Mouse (Mus musculus): ENCODE measurements around the gene Nceh1.

Gene Nceh1

GRCm38 (mm10) chr3:27227629-27228453 lies 45.1 kb downstream of the Nceh1 start:
- in situ Hi-C loops (cut with MboI, MseI), result loop anchor here (25.0 kb wide), 1 partner anchor 541 kb away; no protein-coding TSS in a partner anchor

- in situ Hi-C loops (cut with MboI, MseI), result loop anchor here (25.0 kb wide), 1 partner anchor 541 kb away; no protein-coding TSS in a partner anchor
Measured at GRCm38 (mm10) chr3:27228530-27229309, 46.0 kb downstream of the Nceh1 start.

GRCm38 (mm10) chr3:27233361-27233760 lies 50.6 kb downstream of the Nceh1 start:
- in situ Hi-C loops (cut with MboI, MseI), result loop anchor here (25.0 kb wide), 1 partner anchor 546 kb away; no protein-coding TSS in a partner anchor

- in situ Hi-C loops (cut with MboI, MseI), result loop anchor here (25.0 kb wide), 1 partner anchor 547 kb away; no protein-coding TSS in a partner anchor
Measured at GRCm38 (mm10) chr3:27233841-27234240, 51.1 kb downstream of the Nceh1 start.

- in situ Hi-C loops (cut with MboI, MseI), result loop anchor here (25.0 kb wide), 1 partner anchor 548 kb away; no protein-coding TSS in a partner anchor
Measured at GRCm38 (mm10) chr3:27234976-27235375, 52.2 kb downstream of the Nceh1 start.

- in situ Hi-C loops (cut with MboI, MseI), result loop anchor here (25.0 kb wide), 1 partner anchor 550 kb away; no protein-coding TSS in a partner anchor
Measured at GRCm38 (mm10) chr3:27237226-27237625, 54.5 kb downstream of the Nceh1 start.

GRCm38 (mm10) chr3:27238563-27238962 lies 55.8 kb downstream of the Nceh1 start:
- in situ Hi-C loops (cut with MboI, MseI), result loop anchor here (25.0 kb wide), 1 partner anchor 551 kb away; no protein-coding TSS in a partner anchor

GRCm38 (mm10) chr3:27239568-27239967 lies 56.8 kb downstream of the Nceh1 start:
- in situ Hi-C loops (cut with MboI, MseI), result loop anchor here (25.0 kb wide), 1 partner anchor 552 kb away; no protein-coding TSS in a partner anchor

- in situ Hi-C loops (cut with MboI, MseI), result loop anchor here (5.0 to 25.0 kb wide), 2 partner anchors 60 to 555 kb away; partner anchors contain the start of gene Nceh1
Measured at GRCm38 (mm10) chr3:27241864-27242263, 59.1 kb downstream of the Nceh1 start.

GRCm38 (mm10) chr3:27246166-27246565 lies 63.4 kb downstream of the Nceh1 start:
- in situ Hi-C loops (cut with MboI, MseI), result loop anchor here (25.0 kb wide), 1 partner anchor 559 kb away; no protein-coding TSS in a partner anchor

GRCm38 (mm10) chr3:27247785-27248184 lies 65.0 kb downstream of the Nceh1 start:
- in situ Hi-C loops (cut with MboI, MseI), result loop anchor here (25.0 kb wide), 1 partner anchor 560 kb away; no protein-coding TSS in a partner anchor

- in situ Hi-C loops (cut with MboI, MseI), result loop anchor here (25.0 kb wide), 1 partner anchor 562 kb away; no protein-coding TSS in a partner anchor
Measured at GRCm38 (mm10) chr3:27249030-27249429, 66.3 kb downstream of the Nceh1 start.

- in situ Hi-C loops (cut with MboI, MseI), result loop anchor here (25.0 kb wide), 1 partner anchor 461 kb away; the partner anchor contains the start of gene Fndc3b
Measured at GRCm38 (mm10) chr3:27250936-27251335, 68.2 kb downstream of the Nceh1 start.

- in situ Hi-C loops (cut with MboI, MseI), result loop anchor here (25.0 kb wide), 1 partner anchor 454 kb away; the partner anchor contains the start of gene Fndc3b
Measured at GRCm38 (mm10) chr3:27258461-27258860, 75.7 kb downstream of the Nceh1 start.

GRCm38 (mm10) chr3:27260393-27260792 lies 77.6 kb downstream of the Nceh1 start:
- in situ Hi-C loops (cut with MboI, MseI), result loop anchor here (10.0 to 25.0 kb wide), 2 partner anchors 204 to 452 kb away; partner anchors contain the start of gene Fndc3b

GRCm38 (mm10) chr3:27267327-27267726 lies 84.6 kb downstream of the Nceh1 start:
- in situ Hi-C loops (cut with MboI, MseI), result loop anchor here (10.0 to 25.0 kb wide), 2 partner anchors 197 to 445 kb away; partner anchors contain the start of gene Fndc3b

- in situ Hi-C loops (cut with MboI, MseI), result loop anchor here (10.0 to 25.0 kb wide), 2 partner anchors 197 to 444 kb away; partner anchors contain the start of gene Fndc3b
Measured at GRCm38 (mm10) chr3:27267887-27268286, 85.1 kb downstream of the Nceh1 start.

- in situ Hi-C loops (cut with MboI, MseI), result loop anchor here (10.0 to 25.0 kb wide), 2 partner anchors 196 to 443 kb away; partner anchors contain the start of gene Fndc3b
Measured at GRCm38 (mm10) chr3:27269151-27269550, 86.4 kb downstream of the Nceh1 start.

- in situ Hi-C loops (cut with MboI, MseI), result loop anchor here (25.0 kb wide), 1 partner anchor 442 kb away; the partner anchor contains the start of gene Fndc3b
Measured at GRCm38 (mm10) chr3:27270160-27270962, 87.6 kb downstream of the Nceh1 start.

All from regulatory T cell (primary cell).